Mouse (Mus musculus) embryonic facial prominence, embryonic 13.5 days (tissue): ENCODE measurements around the gene Efcc1. TPM values are rescaled to one million over a fixed set of nuclear protein-coding genes. Genes with fewer than 3 reads are reported as not detected.

ENCODE experiments used
- ATAC-seq: fragments of 200-750 bp; cut with Nextera tagmentation; 2 replicates; pipeline ENCODE4 v1.8.0; 2017; ENCODE audit warnings: low read depth; ENCODE audit not compliant: insufficient number of reproducible peaks, insufficient read depth, low FRiP score, low TSS enrichment
- H3K27ac ChIP-seq: fragments of 300-500 bp; sonication (generic); 2 replicates; pipeline ENCODE4 v1.5.1; 2015; ENCODE audit warnings: moderate library complexity, mild to moderate bottlenecking, inconsistent platforms
- H3K27me3 ChIP-seq: fragments of 300-500 bp; sonication (generic); 2 replicates; pipeline ENCODE4 v1.6.1; 2015; ENCODE audit warnings: mild to moderate bottlenecking, inconsistent platforms
- H3K36me3 ChIP-seq: fragments of 300-500 bp; sonication (generic); 2 replicates; pipeline ENCODE4 v1.6.1; 2015; ENCODE audit warnings: mild to moderate bottlenecking, inconsistent platforms
- H3K4me1 ChIP-seq: fragments of 300-500 bp; sonication (generic); 2 replicates; pipeline ENCODE4 v1.6.1; 2015; ENCODE audit warnings: inconsistent platforms
- H3K4me2 ChIP-seq: fragments of 300-500 bp; sonication (generic); 2 replicates; pipeline ENCODE4 v1.6.1; 2015; ENCODE audit warnings: moderate library complexity, mild to moderate bottlenecking, inconsistent platforms
- H3K4me3 ChIP-seq: fragments of 300-500 bp; sonication (generic); 2 replicates; pipeline ENCODE4 v1.5.1; 2015; ENCODE audit warnings: mild to moderate bottlenecking, inconsistent platforms
- H3K9ac ChIP-seq: fragments of 300-500 bp; sonication (generic); 2 replicates; pipeline ENCODE4 v1.6.1; 2015; ENCODE audit warnings: mild to moderate bottlenecking, inconsistent platforms
- H3K9me3 ChIP-seq: fragments of 300-500 bp; sonication (generic); 2 replicates; pipeline ENCODE4 v1.6.1; 2016; ENCODE audit warnings: inconsistent platforms
- WGBS: fragments of 180-500 bp; shearing (Covaris S2); methylation state at CpG from one replicate; pipeline ENCODE4 v1.1.7; 2015; ENCODE audit warnings: mixed read lengths; 5-methylcytosine and 5-hydroxymethylcytosine counted together
- polyA plus RNA-seq: library from polyadenylated mRNA; unstranded; fragments of >200 nt; fragmentation: Nextera tagmentation; extraction: Ambion mirVana; gene quantifications from 2 replicates; pipeline ENCODE4 v1.2.1, GENCODE M21; 2015

Gene Efcc1
- polyA plus RNA-seq, 1 experiment from 2014 or later, result 2.2 TPM

GRCm38 (mm10) chr6:87795385-87796150, 64.9 kb downstream of the Efcc1 start:
- 75% methylated on average over 6 of the region's 6 CpGs for WGBS
- no peaks in the 10 kb centered on the region for H3K9me3 ChIP-seq
- no peak for ATAC-seq
- no peaks in the 10 kb centered on the region for H3K4me1 ChIP-seq
- peaks cover 26% of the 10 kb centered on the region for H3K36me3 ChIP-seq
- no peak overlapping the region for H3K4me3 ChIP-seq
- H3K27me3 ChIP-seq, result no peaks in the 10 kb centered on the region
- H3K4me2 ChIP-seq, result no peak overlapping the region
- no peak overlapping the region for H3K9ac ChIP-seq
- no peak overlapping the region for H3K27ac ChIP-seq

GRCm38 (mm10) chr6:87796251-87796880, 65.7 kb downstream of the Efcc1 start:
- Histone ChIP-seq H3K9ac (no peak overlapping the region), H3K4me3 (no peak overlapping the region), H3K4me2 (no peak overlapping the region), H3K9me3 (no peaks in the 10 kb centered on the region), H3K4me1 (no peaks in the 10 kb centered on the region), H3K27me3 (no peaks in the 10 kb centered on the region), H3K36me3 (peaks cover 18% of the 10 kb centered on the region), H3K27ac (no peak overlapping the region)
- ATAC-seq, result no peak
- 87% methylated on average over 6 of the region's 6 CpGs for WGBS

DNA sequence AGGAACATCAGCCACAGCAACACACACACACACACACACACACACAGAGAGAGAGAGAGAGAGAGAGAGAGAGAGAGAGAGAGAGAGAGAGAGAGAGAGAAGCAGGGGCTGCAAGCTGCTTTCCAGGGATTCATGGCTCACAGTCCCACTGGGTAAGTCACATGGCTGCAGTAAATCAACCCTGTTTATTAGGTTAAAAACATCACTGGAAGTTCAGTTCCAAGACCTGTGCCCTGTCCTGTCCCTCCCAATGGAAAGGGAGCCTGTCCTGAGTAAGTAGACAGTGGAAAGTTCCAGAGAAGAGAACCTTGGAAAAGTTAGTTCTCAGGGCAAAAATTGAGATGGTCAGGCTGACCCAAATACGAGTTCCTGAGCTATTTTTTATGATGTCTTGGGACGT, 66.7 kb downstream of the Efcc1 start:
- H3K27me3 ChIP-seq, result no peaks in the 10 kb centered on the region
- H3K9me3 ChIP-seq, result no peaks in the 10 kb centered on the region
- WGBS, result 38% methylated on average over 2 of the region's 2 CpGs
- no peak overlapping the region for H3K4me3 ChIP-seq
- H3K36me3 ChIP-seq, result peaks cover 9% of the 10 kb centered on the region
- no peak for ATAC-seq
- no peak overlapping the region for H3K27ac ChIP-seq
- no peak overlapping the region for H3K9ac ChIP-seq
- H3K4me2 ChIP-seq, result no peak overlapping the region
- no peaks in the 10 kb centered on the region for H3K4me1 ChIP-seq

- Histone ChIP-seq H3K9me3 (no peaks in the 10 kb centered on the region), H3K27me3 (no peaks in the 10 kb centered on the region), H3K4me3 (no peak overlapping the region), H3K4me2 (no peak overlapping the region), H3K27ac (no peak overlapping the region), H3K36me3 (0 out of 2 replicates have a peak, but pooled peaks cover under 1% of the 10 kb centered on the region), H3K9ac (no peak overlapping the region), H3K4me1 (no peaks in the 10 kb centered on the region)
- ATAC-seq, result no peak
- 89% methylated on average over 6 of the region's 6 CpGs for WGBS
Measured at GRCm38 (mm10) chr6:87799576-87799975, 68.9 kb downstream of the Efcc1 start.

DNA sequence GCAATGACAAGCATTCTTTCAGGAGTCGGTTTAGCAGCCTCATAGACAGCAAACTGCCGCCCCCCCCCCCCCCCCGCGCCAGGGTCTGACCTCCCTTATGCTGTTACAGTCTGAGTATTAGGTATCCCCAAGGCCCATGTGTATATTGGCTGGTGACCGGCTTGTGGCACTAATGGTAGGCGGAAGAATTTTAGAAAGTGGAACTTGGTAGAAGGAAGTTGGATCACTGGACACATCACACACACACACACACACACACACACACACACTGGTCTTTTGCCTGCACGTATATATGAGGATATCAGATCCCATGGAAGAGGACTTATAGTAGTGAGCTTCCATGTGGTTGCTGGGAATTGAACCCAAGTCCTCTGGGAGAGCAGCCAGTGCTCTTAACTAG, 71.8 kb downstream of the Efcc1 start:
- Histone ChIP-seq H3K4me1 (peaks cover 4% of the 10 kb centered on the region), H3K4me2 (no peak overlapping the region), H3K27me3 (no peaks in the 10 kb centered on the region), H3K9me3 (no peaks in the 10 kb centered on the region), H3K36me3 (0 out of 2 replicates have a peak, but pooled peaks cover 4% of the 10 kb centered on the region), H3K9ac (no peak overlapping the region), H3K27ac (no peak overlapping the region), H3K4me3 (no peak overlapping the region)
- ATAC-seq, result no peak
- WGBS, result 81% methylated on average over 7 of the region's 7 CpGs

DNA sequence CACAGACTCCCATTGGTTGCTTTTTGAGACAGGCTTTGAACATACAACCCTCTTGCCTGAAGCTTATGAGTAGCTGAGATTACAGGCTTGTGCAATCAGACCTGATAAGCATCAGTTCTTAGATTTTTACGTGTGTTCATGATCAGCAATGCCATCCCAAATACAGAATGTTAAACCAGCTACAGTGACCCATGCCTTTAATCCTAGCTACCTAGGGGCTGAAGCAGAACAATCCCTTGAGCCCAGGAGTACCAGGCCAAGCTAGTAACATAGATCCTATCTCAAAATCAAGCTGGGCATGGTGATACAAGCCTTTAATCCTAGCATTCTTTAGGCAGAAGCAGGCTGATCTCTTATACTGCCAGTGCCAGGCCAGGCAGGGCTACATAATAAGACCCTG, 73.4 kb downstream of the Efcc1 start:
- Histone ChIP-seq H3K27ac (no peak overlapping the region), H3K9me3 (no peaks in the 10 kb centered on the region), H3K4me3 (no peak overlapping the region), H3K9ac (no peak overlapping the region), H3K4me1 (peaks cover 4% of the 10 kb centered on the region), H3K36me3 (0 out of 2 replicates have a peak, but pooled peaks cover 4% of the 10 kb centered on the region), H3K27me3 (no peaks in the 10 kb centered on the region), H3K4me2 (no peak overlapping the region)
- no peak for ATAC-seq
- WGBS, result 83% methylated on average over 1 of the region's 1 CpGs

- 86% methylated on average over 7 of the region's 7 CpGs for WGBS
- Histone ChIP-seq H3K4me1 (peaks cover 4% of the 10 kb centered on the region), H3K36me3 (0 out of 2 replicates have a peak, but pooled peaks cover 4% of the 10 kb centered on the region), H3K27ac (no peak overlapping the region), H3K4me2 (no peak overlapping the region), H3K27me3 (no peaks in the 10 kb centered on the region), H3K9ac (no peak overlapping the region), H3K4me3 (no peak overlapping the region), H3K9me3 (no peaks in the 10 kb centered on the region)
- ATAC-seq, result no peak
Measured at GRCm38 (mm10) chr6:87804886-87805285, 74.2 kb downstream of the Efcc1 start.

- no peak overlapping the region for H3K4me3 ChIP-seq
- 93% methylated on average over 7 of the region's 7 CpGs for WGBS
- H3K9me3 ChIP-seq, result no peaks in the 10 kb centered on the region
- 0 out of 2 replicates have a peak, but pooled peaks cover 4% of the 10 kb centered on the region for H3K36me3 ChIP-seq
- no peak overlapping the region for H3K9ac ChIP-seq
- no peak for ATAC-seq
- H3K27ac ChIP-seq, result no peak overlapping the region
- no peak overlapping the region for H3K4me2 ChIP-seq
- H3K4me1 ChIP-seq, result peaks cover 4% of the 10 kb centered on the region
- H3K27me3 ChIP-seq, result no peaks in the 10 kb centered on the region
Measured at GRCm38 (mm10) chr6:87805448-87805847, 74.8 kb downstream of the Efcc1 start.

Other genes with a start within 250 kb of the Efcc1 start
- gene Arhgap25, start 197.6 kb upstream of the Efcc1 start, polyA plus RNA-seq, result 5.7 and 7.1 TPM in 2 replicates
- gene Prokr1, start 140.1 kb upstream of the Efcc1 start, polyA plus RNA-seq, result 3.6 and 3.9 TPM in 2 replicates
- gene Aplf, start 58.7 kb upstream of the Efcc1 start, polyA plus RNA-seq, result 14.9 and 15.2 TPM in 2 replicates
- 1.8 and 2.5 TPM in 2 replicates for gene Gp9, start 47.2 kb downstream of the Efcc1 start, polyA plus RNA-seq
- gene Rab43, start 81.3 kb downstream of the Efcc1 start, polyA plus RNA-seq, result 8.3 and 10.0 TPM in 2 replicates
- 3.9 and 5.5 TPM in 2 replicates for gene Gm45140, start 104.9 kb downstream of the Efcc1 start, polyA plus RNA-seq
- 51.5 and 58.6 TPM in 2 replicates for gene Isy1, start 107.9 kb downstream of the Efcc1 start, polyA plus RNA-seq
- gene Cnbp, start 120.2 kb downstream of the Efcc1 start, polyA plus RNA-seq, result 1,121 and 1,158 TPM in 2 replicates
- gene Copg1, start 156.9 kb downstream of the Efcc1 start, polyA plus RNA-seq, result 162 and 176 TPM in 2 replicates
- gene Hmces, start 183.1 kb downstream of the Efcc1 start, polyA plus RNA-seq, result 64.6 and 66.1 TPM in 2 replicates